Mouse (Mus musculus): Measurements from ENCODE around the gene Ttll7.

DNA sequence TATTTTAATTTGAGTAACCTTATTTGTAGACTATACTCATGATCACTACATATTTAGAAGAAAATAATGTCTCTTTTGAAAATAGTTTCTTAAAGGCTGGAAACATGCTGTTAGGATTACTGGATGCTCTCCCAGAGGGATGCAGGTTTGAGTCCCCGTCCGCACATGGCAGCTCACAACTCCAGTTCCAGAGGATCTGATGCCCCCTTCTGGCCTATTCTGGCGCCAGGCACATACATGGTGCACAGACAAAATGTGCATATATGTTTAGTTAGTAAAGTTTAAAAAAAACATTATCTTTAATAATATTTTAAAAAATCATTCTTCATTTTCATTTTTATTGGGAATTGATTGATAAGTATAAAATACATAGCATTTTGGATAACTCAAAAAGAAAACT, 47.9 kb downstream of the Ttll7 start:
- peak; percentile 25; the same call in 1 of the 2 replicates for TF ChIP-seq CTCF (IDR thresholded peaks at IDR 0.05; ENCODE audit: low read depth)
- no peak for TF ChIP-seq EP300 (IDR thresholded peaks at IDR 0.05; ENCODE audit: low read depth)
